Mouse (Mus musculus) ES-Bruce4 (cell line): ENCODE results near the gene Commd3.

Source experiments
- CTCF ChIP-seq: IDR thresholded peaks from one replicate; pipeline ENCODE4 v1.8.1; 2011; ENCODE audit warnings: low read depth, low read length
- POLR2A ChIP-seq: IDR thresholded peaks from one replicate; pipeline ENCODE4 v1.8.1; 2011; ENCODE audit warnings: low read length; ENCODE audit not compliant: insufficient read depth

DNA sequence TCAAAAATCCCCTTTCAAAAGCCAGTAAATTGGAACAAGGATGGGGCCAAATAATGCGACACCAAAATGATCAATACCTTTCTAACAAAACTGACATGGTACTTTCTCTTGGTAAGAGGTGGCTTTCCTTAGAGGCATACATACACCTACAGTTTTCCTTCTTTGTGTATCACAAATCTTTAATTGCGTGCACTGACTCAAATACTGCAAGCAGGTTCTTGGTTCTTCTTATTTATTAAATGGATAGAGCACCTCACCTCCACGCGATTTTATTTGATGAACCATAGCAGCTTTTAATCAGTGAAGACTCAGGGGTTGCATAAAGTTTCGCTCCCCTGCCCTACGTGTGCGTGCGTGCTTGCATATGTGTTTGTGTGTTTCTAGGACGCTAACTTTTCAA lies 18.6 kb downstream of the Commd3 start:
- TF ChIP-seq CTCF (no peak), POLR2A (no peak)
